Mouse (Mus musculus) hindbrain, embryonic 11.5 days (tissue): ENCODE measurements around the gene Gm21969. TPM values are rescaled to one million over a fixed set of nuclear protein-coding genes. Genes with fewer than 3 reads are reported as not detected.

Source experiments
- ATAC-seq: fragments of 200-750 bp; cut with Nextera tagmentation; 2 replicates; pipeline ENCODE4 v1.8.0; 2017; ENCODE audit warnings: mild to moderate bottlenecking, moderate TSS enrichment, moderate library complexity; ENCODE audit not compliant: low FRiP score
- DNase-seq: peaks from one replicate; pipeline ENCODE4 v3.0.0-alpha.2; 2015; ENCODE audit warnings: low spot score
- H3K27ac ChIP-seq: fragments of 300-500 bp; sonication (generic); 2 replicates; pipeline ENCODE4 v1.5.1; 2014; ENCODE audit warnings: mild to moderate bottlenecking, low read depth, low read length
- H3K27me3 ChIP-seq: fragments of 300-500 bp; sonication (generic); 2 replicates; pipeline ENCODE4 v1.6.1; 2014; ENCODE audit warnings: mild to moderate bottlenecking, low read length, moderate library complexity, mixed read lengths; ENCODE audit not compliant: control insufficient read depth, insufficient read depth
- H3K36me3 ChIP-seq: fragments of 300-500 bp; sonication (generic); 2 replicates; pipeline ENCODE4 v1.6.1; 2014; ENCODE audit warnings: mild to moderate bottlenecking, low read length, moderate library complexity, mixed read lengths; ENCODE audit not compliant: control insufficient read depth, insufficient read depth
- H3K4me1 ChIP-seq: fragments of 300-500 bp; sonication (generic); replicated peaks from 2 replicates; pipeline ENCODE4 v1.6.1; 2014; ENCODE audit warnings: low read length, mixed read lengths; ENCODE audit not compliant: control insufficient read depth, insufficient read depth
- H3K4me2 ChIP-seq: fragments of 300-500 bp; sonication (generic); replicated peaks from 2 replicates; pipeline ENCODE4 v1.6.1; 2014; ENCODE audit warnings: mild to moderate bottlenecking, low read depth, low read length
- H3K4me3 ChIP-seq: fragments of 300-500 bp; sonication (generic); 2 replicates; pipeline ENCODE4 v1.5.1; 2014; ENCODE audit warnings: low read depth, low read length
- H3K9ac ChIP-seq: fragments of 300-500 bp; sonication (generic); 2 replicates; pipeline ENCODE4 v1.6.1; 2014; ENCODE audit warnings: low read depth, low read length
- H3K9me3 ChIP-seq: fragments of 300-500 bp; sonication (generic); 2 replicates; pipeline ENCODE4 v1.6.1; 2016; ENCODE audit warnings: low read length; ENCODE audit not compliant: control insufficient read depth
- WGBS: fragments of 180-500 bp; shearing (Covaris S2); extraction: QIAGEN DNeasy Blood & Tissue Kit; methylation state at CpG from one replicate; pipeline ENCODE4 v1.1.7; 2014; 5-methylcytosine and 5-hydroxymethylcytosine counted together
- polyA plus RNA-seq: library from polyadenylated mRNA; unstranded; fragments of >200 nt; fragmentation: Nextera tagmentation; extraction: Ambion mirVana; gene quantifications from 2 replicates; pipeline ENCODE4 v1.2.1, GENCODE M21; 2014

The Gm21969 gene
- polyA plus RNA-seq, 1 experiment from 2014 or later: not detected

- Histone ChIP-seq H3K9me3 (no peaks in the 10 kb centered on the region), H3K4me2 (no peak overlapping the region), H3K27ac (no peak overlapping the region), H3K4me1 (peaks cover 19% of the 10 kb centered on the region), H3K4me3 (no peak overlapping the region), H3K36me3 (no peaks in the 10 kb centered on the region), H3K27me3 (no peaks in the 10 kb centered on the region), H3K9ac (no peak overlapping the region)
- no peak for DNase-seq
- no peak for ATAC-seq
- 71% methylated on average over 7 of the region's 7 CpGs for WGBS
Measured at GRCm38 (mm10) chr4:139592895-139593294, 10.1 kb upstream of the Gm21969 start.

- 70% methylated on average over 6 of the region's 6 CpGs for WGBS
- Histone ChIP-seq H3K4me1 (peaks cover 21% of the 10 kb centered on the region), H3K4me2 (no peak overlapping the region), H3K4me3 (no peak overlapping the region), H3K9ac (no peak overlapping the region), H3K27ac (no peak overlapping the region), H3K36me3 (no peaks in the 10 kb centered on the region), H3K9me3 (no peaks in the 10 kb centered on the region), H3K27me3 (no peaks in the 10 kb centered on the region)
- no peak for DNase-seq
- no peak for ATAC-seq
Measured at GRCm38 (mm10) chr4:139593383-139593782, 9.6 kb upstream of the Gm21969 start.

GRCm38 (mm10) chr4:139594062-139594461, 8.9 kb upstream of the Gm21969 start:
- Histone ChIP-seq H3K27ac (no peak overlapping the region), H3K4me3 (no peak overlapping the region), H3K36me3 (no peaks in the 10 kb centered on the region), H3K4me1 (peaks cover 28% of the 10 kb centered on the region), H3K27me3 (no peaks in the 10 kb centered on the region), H3K9me3 (no peaks in the 10 kb centered on the region), H3K4me2 (no peak overlapping the region), H3K9ac (no peak overlapping the region)
- WGBS: 52% methylated on average over 3 of the region's 3 CpGs
- ATAC-seq (no peak), DNase-seq (no peak)

- Histone ChIP-seq H3K9ac (0 out of 2 replicates have a peak overlapping the region, but pooled peaks have one; percentile 4), H3K4me1 (peaks cover 29% of the 10 kb centered on the region), H3K9me3 (no peaks in the 10 kb centered on the region), H3K4me2 (no peak overlapping the region), H3K36me3 (no peaks in the 10 kb centered on the region), H3K27ac (0 out of 2 replicates have a peak overlapping the region, but pooled peaks have one; percentile 2), H3K4me3 (no peak overlapping the region), H3K27me3 (no peaks in the 10 kb centered on the region)
- 24% methylated on average over 9 of the region's 9 CpGs for WGBS
- ATAC-seq (no peak), DNase-seq (no peak)
Measured at GRCm38 (mm10) chr4:139596715-139597114, 6.3 kb upstream of the Gm21969 start.

- H3K36me3 ChIP-seq: no peaks in the 10 kb centered on the region
- DNase-seq (no peak), ATAC-seq (no peak)
- no peak overlapping the region for H3K4me3 ChIP-seq
- no peaks in the 10 kb centered on the region for H3K27me3 ChIP-seq
- no peak overlapping the region for H3K4me2 ChIP-seq
- H3K4me1 ChIP-seq: peaks cover 29% of the 10 kb centered on the region
- no peak overlapping the region for H3K9ac ChIP-seq
- H3K9me3 ChIP-seq: no peaks in the 10 kb centered on the region
- 0 out of 2 replicates have a peak overlapping the region, but pooled peaks have one; percentile 12 for H3K27ac ChIP-seq
- 62% methylated on average over 20 of the region's 20 CpGs for whole genome bisulfite sequencing
Measured at GRCm38 (mm10) chr4:139597286-139598284, 5.4 kb upstream of the Gm21969 start.

- H3K4me2 ChIP-seq: peak overlapping the region; percentile 28; the same call in 1 of the 2 replicates
- H3K27me3 ChIP-seq: no peaks in the 10 kb centered on the region
- ATAC-seq (no peak), DNase-seq (no peak)
- H3K4me1 ChIP-seq: peaks cover 29% of the 10 kb centered on the region
- H3K4me3 ChIP-seq: no peak overlapping the region
- H3K36me3 ChIP-seq: no peaks in the 10 kb centered on the region
- no peaks in the 10 kb centered on the region for H3K9me3 ChIP-seq
- WGBS: 33% methylated on average over 13 of the region's 13 CpGs
- H3K9ac ChIP-seq: no peak overlapping the region
- peak overlapping the region; percentile 77 for H3K27ac ChIP-seq
Measured at GRCm38 (mm10) chr4:139598356-139598755, 4.6 kb upstream of the Gm21969 start.

- H3K27me3 ChIP-seq: no peaks in the 10 kb centered on the region
- no peaks in the 10 kb centered on the region for H3K9me3 ChIP-seq
- peak; percentile 78 for DNase-seq
- H3K4me1 ChIP-seq: peaks cover 29% of the 10 kb centered on the region
- peak overlapping the region; percentile 12; the same call in 1 of the 2 replicates for H3K9ac ChIP-seq
- 2% methylated on average over 12 of the region's 12 CpGs for WGBS
- H3K36me3 ChIP-seq: no peaks in the 10 kb centered on the region
- H3K4me3 ChIP-seq: no peak overlapping the region
- peak overlapping the region; percentile 77 for H3K27ac ChIP-seq
- H3K4me2 ChIP-seq: peak overlapping the region; percentile 28; the same call in 1 of the 2 replicates
- ATAC-seq: peak; percentile 49
Measured at GRCm38 (mm10) chr4:139598950-139599518, 4.0 kb upstream of the Gm21969 start.

GRCm38 (mm10) chr4:139601519-139602356, 1.2 kb upstream of the Gm21969 start:
- no peak for DNase-seq
- Histone ChIP-seq H3K9me3 (no peaks in the 10 kb centered on the region), H3K4me1 (peaks cover 20% of the 10 kb centered on the region), H3K4me2 (no peak overlapping the region), H3K27me3 (no peaks in the 10 kb centered on the region), H3K9ac (no peak overlapping the region), H3K4me3 (no peak overlapping the region), H3K36me3 (no peaks in the 10 kb centered on the region), H3K27ac (no peak overlapping the region; the same call in 1 of the 2 replicates)
- ATAC-seq: no peak
- 67% methylated on average over 7 of the region's 7 CpGs for WGBS
